Mouse (Mus musculus) testis, adult 2 months (tissue): Measurements from ENCODE around the gene Arhgef11. TPM values are rescaled to one million over a fixed set of nuclear protein-coding genes. Genes with fewer than 3 reads are reported as not detected.
"Not testable (repeated sequence)": the region's sequence is repeated elsewhere in the genome, so short reads cannot be mapped to it uniquely, and the experiment has no call there.

Source experiments
- H3K27ac ChIP-seq: fragments of 200-500 bp; 2 replicates; pipeline ENCODE4 v1.5.1; 2012; ENCODE audit warnings: low read depth, low read length; ENCODE audit not compliant: control insufficient read depth, insufficient read depth
- H3K27me3 ChIP-seq: fragments of 200-500 bp; 2 replicates; pipeline ENCODE4 v1.6.1; 2012; ENCODE audit warnings: mild to moderate bottlenecking, low read length, moderate library complexity; ENCODE audit not compliant: control insufficient read depth, insufficient read depth
- H3K36me3 ChIP-seq: fragments of 200-500 bp; 2 replicates; pipeline ENCODE4 v1.6.1; 2012; ENCODE audit warnings: mild to moderate bottlenecking, low read length; ENCODE audit not compliant: control insufficient read depth, insufficient read depth
- H3K4me1 ChIP-seq: fragments of 200-500 bp; 2 replicates; pipeline ENCODE4 v1.6.1; 2012; ENCODE audit warnings: low read length; ENCODE audit not compliant: control insufficient read depth, insufficient read depth
- H3K4me3 ChIP-seq: fragments of 200-500 bp; 2 replicates; pipeline ENCODE4 v1.5.1; 2012; ENCODE audit warnings: low read depth, mild to moderate bottlenecking, low read length, moderate library complexity, mixed read lengths; ENCODE audit not compliant: control insufficient read depth
- CTCF ChIP-seq: fragments of 200-500 bp; IDR thresholded peaks from 2 replicates; pipeline ENCODE4 v1.5.1; 2012; ENCODE audit warnings: low read depth, mild to moderate bottlenecking, inconsistent platforms, low read length, moderate library complexity; ENCODE audit not compliant: control insufficient read depth, insufficient read depth, insufficient replicate concordance
- POLR2A ChIP-seq: fragments of 200-500 bp; IDR thresholded peaks from 2 replicates; pipeline ENCODE4 v1.6.1; 2012; ENCODE audit warnings: low read depth, mild to moderate bottlenecking, inconsistent platforms, low read length, moderate library complexity; ENCODE audit not compliant: control insufficient read depth
- polyA plus RNA-seq: library from polyadenylated mRNA; depleted of rRNA; stranded (reverse); fragments of >200 nt; gene quantifications from 2 replicates; pipeline ENCODE4 v1.2.3, GENCODE M21; 2012; rRNA removed

Gene Arhgef11
- 15.9 and 17.5 TPM in 2 replicates for polyA plus RNA-seq

DNA sequence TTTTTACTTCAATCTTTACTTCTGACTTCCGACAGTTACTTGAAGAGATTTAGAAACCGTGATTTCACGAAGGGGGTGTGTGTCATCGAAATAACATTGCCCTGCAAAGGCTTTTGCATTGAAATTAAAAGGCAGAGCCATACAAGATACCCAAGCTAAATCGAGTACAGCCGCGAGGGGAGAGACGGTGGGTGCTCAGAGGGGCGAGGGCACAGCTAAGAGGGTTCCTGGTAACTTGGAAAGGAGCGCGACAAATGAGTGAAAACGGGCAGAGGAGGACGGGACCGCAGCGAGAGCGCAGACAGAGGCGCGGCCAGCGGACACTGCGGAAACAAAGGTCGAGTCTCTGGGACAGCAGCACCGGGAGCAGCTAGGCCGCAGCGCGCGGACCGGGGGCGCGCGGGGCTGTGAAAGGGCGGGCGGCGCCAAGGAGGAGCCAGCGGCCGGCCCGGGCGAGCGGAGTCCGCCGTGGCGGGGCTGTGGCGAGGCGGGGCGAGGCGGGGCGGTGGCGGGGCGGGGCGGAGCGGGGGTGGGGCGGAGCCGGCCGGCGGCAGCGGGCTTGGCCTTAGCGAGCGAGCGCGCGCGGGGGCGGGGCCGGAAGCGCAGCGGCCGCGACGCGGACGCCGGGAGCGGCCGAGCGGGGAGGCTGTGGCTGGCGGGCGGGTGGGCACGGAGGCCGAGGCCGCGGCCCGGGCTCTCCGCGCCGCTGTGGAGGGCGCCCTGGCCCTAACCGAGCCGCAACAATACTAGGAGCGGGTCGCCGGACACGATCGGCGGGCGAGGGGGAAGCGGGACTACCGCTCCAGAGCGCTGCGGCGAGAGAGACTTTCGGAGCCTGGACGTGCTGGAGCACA, at the start of gene Arhgef11:
Gene Arhgef11, plus strand, starts transcription at position 603 of the 854 bp plus-strand sequence.
- Histone ChIP-seq H3K4me1 (peaks cover 17% of the 10 kb centered on the region), H3K36me3 (no peaks in the 10 kb centered on the region), H3K27ac (peak within 1 kb of the TSS; percentile 97), H3K4me3 (peak within 1 kb of the TSS; percentile 99), H3K27me3 (no peaks in the 10 kb centered on the region)
- TF ChIP-seq POLR2A (peak; percentile 63), CTCF (no peak)

DNA sequence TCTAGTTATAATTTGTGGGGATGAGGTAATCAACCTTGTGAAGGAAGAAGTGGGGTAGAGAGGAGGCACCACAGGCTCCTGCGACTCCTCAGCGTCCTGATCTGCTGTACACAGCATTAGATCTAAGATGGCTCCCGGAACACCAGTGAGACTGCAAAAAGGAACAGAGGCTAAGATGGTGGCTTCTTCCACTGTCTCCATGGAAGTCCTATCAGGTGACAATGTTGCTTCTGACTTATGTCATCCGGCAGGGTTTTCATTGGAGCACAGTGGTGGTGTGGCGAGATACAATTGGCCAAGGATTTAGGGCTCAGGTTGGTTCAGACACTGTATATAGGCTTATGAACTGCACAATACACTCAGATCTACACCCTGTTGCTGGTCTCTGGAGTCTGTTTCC, 48.7 kb upstream of the Arhgef11 start:
- Histone ChIP-seq H3K4me1 (no peaks in the 10 kb centered on the region; the same call in 1 of the 2 replicates), H3K36me3 (no peaks in the 10 kb centered on the region), H3K4me3 (no peak overlapping the region), H3K27me3 (no peaks in the 10 kb centered on the region), H3K27ac (no peak overlapping the region)
- TF ChIP-seq POLR2A (no peak), CTCF (no peak)

DNA sequence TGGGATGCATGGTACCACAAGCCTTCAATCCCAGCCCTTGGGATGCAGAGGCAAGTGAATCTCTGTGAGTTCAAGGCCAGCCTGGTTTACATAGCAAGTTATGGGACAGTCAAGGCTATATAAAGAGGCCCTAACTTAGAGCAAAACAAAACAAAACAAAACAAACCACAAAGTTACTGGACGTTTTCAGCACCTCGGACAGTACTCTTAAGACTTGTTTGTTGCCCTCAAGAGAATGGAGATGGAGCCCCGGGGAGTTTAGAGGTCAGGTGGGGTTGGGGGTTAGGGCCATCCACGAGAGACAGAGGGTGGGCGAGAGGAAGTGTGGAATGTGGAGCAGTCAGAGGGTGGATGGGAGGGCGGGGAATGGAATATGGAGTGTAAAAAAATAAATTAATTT, 41.6 kb upstream of the Arhgef11 start:
- no peaks in the 10 kb centered on the region for H3K4me1 ChIP-seq
- TF ChIP-seq POLR2A (no peak), CTCF (no peak)
- H3K27me3 ChIP-seq = no peaks in the 10 kb centered on the region
- H3K4me3 ChIP-seq = no peak overlapping the region
- no peak overlapping the region for H3K27ac ChIP-seq
- H3K36me3 ChIP-seq = no peaks in the 10 kb centered on the region

DNA sequence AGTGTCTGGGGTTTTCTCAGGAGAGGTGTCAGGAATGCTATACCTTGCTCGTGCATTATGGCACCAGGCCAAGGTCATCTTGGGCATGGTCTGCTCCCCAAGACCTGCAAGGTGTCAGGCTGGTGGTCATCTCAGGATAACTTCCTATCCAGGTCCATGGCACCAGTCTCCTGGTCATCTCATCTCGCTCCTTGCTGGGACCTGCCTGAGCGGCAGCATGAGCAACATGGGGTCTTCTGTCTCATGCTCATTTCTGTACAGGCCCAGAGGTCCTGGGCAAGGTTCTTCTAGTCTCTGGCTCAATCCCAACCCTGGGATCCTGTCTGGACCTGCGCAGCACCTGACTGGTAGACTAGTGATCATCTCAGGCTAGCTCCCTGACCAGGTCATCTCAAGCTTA, 35.1 kb upstream of the Arhgef11 start:
- Histone ChIP-seq H3K4me1 (no peaks in the 10 kb centered on the region), H3K36me3 (no peaks in the 10 kb centered on the region), H3K27ac (no peak overlapping the region), H3K27me3 (no peaks in the 10 kb centered on the region), H3K4me3 (no peak overlapping the region)
- TF ChIP-seq POLR2A (no peak), CTCF (no peak)

DNA sequence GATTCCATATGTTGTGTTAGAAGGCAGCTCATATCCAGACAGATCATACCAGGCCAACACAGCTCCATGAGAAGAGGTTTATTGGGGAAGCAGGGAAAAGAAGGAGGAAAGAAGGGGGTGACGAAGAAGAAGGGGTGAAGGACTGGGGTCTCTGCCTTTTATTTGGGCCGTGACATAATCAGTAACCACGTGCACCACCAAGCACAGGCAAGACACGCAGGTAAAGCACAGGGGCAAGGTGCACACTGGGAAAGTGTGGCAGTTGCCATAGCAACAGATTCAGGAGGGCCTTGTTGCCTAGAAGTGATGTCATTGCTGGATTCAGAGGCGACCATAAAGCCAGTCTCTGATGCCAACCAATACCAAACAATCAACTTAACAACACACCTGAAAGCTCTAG, 23.6 kb upstream of the Arhgef11 start:
- H3K27me3 ChIP-seq = no peaks in the 10 kb centered on the region
- peak; percentile 67; the same call in 1 of the 2 replicates for TF ChIP-seq POLR2A
- no peak for TF ChIP-seq CTCF
- H3K27ac ChIP-seq = no peak overlapping the region
- peak overlapping the region; percentile 69 for H3K4me3 ChIP-seq
- H3K4me1 ChIP-seq = no peaks in the 10 kb centered on the region
- no peaks in the 10 kb centered on the region for H3K36me3 ChIP-seq

DNA sequence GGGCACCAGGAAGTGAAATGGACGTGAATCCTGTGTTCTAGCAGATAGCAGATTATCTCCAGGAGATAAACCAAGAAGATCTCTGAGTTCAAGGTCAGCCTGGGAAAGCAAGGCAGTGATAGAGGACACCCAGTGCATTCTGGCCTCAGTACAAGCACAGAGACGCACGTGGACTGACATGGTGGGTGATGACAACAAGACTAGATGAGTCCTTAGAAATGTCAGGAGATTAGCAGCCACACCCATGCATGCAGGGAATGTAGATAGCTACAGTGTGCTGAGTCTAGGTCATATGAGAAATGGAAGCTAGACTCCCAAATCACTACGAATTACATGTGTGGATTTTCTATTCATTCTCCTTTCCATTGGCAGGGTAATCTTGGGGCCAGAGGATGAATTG, 22.0 kb upstream of the Arhgef11 start:
- not testable (repeated sequence) for H3K36me3 ChIP-seq, H3K27me3 ChIP-seq, H3K27ac ChIP-seq, H3K4me1 ChIP-seq
- peak overlapping the region; percentile 69 for H3K4me3 ChIP-seq

DNA sequence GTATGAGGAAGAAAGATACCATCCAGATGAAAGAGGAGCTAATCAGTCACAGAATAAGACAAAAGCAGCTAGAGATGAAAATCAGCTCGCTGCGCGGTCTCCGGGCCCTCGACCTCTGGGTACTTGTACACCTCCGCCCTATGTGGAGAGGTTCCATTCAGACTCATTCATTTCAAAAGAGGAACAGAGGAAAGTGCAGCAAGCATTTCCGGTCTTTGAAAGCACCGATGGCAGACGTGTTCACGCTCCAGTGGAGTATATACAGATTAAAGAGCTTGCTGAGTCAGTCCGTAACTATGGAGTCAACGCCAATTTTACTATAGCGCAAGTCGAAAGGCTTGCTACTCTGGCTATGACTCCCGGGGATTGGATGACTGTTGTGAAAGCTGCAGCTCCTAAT, 16.3 kb upstream of the Arhgef11 start:
- not testable (repeated sequence) for H3K27me3 ChIP-seq, H3K4me1 ChIP-seq, H3K4me3 ChIP-seq, H3K36me3 ChIP-seq, H3K27ac ChIP-seq

DNA sequence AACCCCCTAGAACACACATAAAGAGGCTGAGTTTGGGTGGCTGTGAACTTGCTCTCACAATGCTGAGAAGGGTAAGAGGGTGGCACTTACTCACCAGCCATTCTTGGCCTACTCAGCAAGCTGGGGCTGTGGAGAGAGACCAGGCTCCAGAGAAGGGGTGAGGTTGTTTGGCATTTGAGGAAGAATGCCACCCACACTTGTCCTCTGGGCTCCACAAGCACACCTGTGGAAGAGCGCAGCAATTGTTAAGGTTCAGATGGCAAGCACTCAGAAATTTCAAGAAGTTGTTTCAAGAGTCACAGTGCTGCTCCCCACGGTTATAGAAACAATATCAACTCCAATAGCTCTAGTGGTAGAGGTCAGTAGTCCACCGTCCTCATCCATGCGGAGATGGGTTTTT, 1.0 kb upstream of the Arhgef11 start:
- Histone ChIP-seq H3K27ac (peak overlapping the region; percentile 10; the same call in 1 of the 2 replicates), H3K4me3 (peak overlapping the region; percentile 25), H3K27me3 (no peaks in the 10 kb centered on the region), H3K4me1 (peaks cover 17% of the 10 kb centered on the region), H3K36me3 (no peaks in the 10 kb centered on the region)
- no peak for TF ChIP-seq POLR2A
- TF ChIP-seq CTCF = no peak
